Mouse (Mus musculus) layer of hippocampus, postnatal 14 days (tissue): ENCODE measurements around the gene Abhd5. TPM values are rescaled to one million over a fixed set of nuclear protein-coding genes. Genes with fewer than 3 reads are reported as not detected.

Experiments
- DNase-seq, 2 experiments: peaks; one replicate each; pipeline ENCODE4 v3.0.0; 2021 to 2022; ENCODE audit warnings: low spot score in 2 of 2, mixed read lengths in 1 of 2
- total RNA-seq, 2 experiments: library from RNA; stranded (reverse); gene quantifications; 2 replicates each; pipeline ENCODE4 v1.2.3; 2021

Gene Abhd5
- total RNA-seq, 2 experiments from 2014 or later = 24.9 to 28.9 TPM

- no peak for DNase-seq
Observed at GRCm38 (mm10) chr9:122410437-122411175, 59.2 kb downstream of the Abhd5 start.

- DNase-seq = no peak
Observed at GRCm38 (mm10) chr9:122414648-122415047, 63.2 kb downstream of the Abhd5 start.

- DNase-seq = no peak
Observed at GRCm38 (mm10) chr9:122415056-122415775, 63.8 kb downstream of the Abhd5 start.

GRCm38 (mm10) chr9:122416617-122417016 lies 65.2 kb downstream of the Abhd5 start:
- DNase-seq = no peak

GRCm38 (mm10) chr9:122420195-122420756 lies 68.9 kb downstream of the Abhd5 start:
- DNase-seq = no peak

- peak; percentile 74 to 84 for DNase-seq
Observed at GRCm38 (mm10) chr9:122420772-122421764, 69.7 kb downstream of the Abhd5 start.

- DNase-seq = no peak
Observed at GRCm38 (mm10) chr9:122421911-122422310, 70.5 kb downstream of the Abhd5 start.

- peak; percentile 36 to 43 for DNase-seq
Observed at GRCm38 (mm10) chr9:122422706-122423105, 71.3 kb downstream of the Abhd5 start.

GRCm38 (mm10) chr9:122423146-122423545 lies 71.7 kb downstream of the Abhd5 start:
- DNase-seq = no peak

GRCm38 (mm10) chr9:122424941-122425608 lies 73.7 kb downstream of the Abhd5 start:
- DNase-seq = no peak

- no peak for DNase-seq
Observed at GRCm38 (mm10) chr9:122429058-122429649, 77.7 kb downstream of the Abhd5 start.

- no peak for DNase-seq
Observed at GRCm38 (mm10) chr9:122429685-122430084, 78.3 kb downstream of the Abhd5 start.

Other genes starting within 250 kb of the Abhd5 start
- gene Snrk, start 234.3 kb upstream of the Abhd5 start, total RNA-seq = 100 to 1,000 TPM; 110 to 122 TPM
- gene Ano10, start 57.2 kb upstream of the Abhd5 start, total RNA-seq = 10 to 100 TPM; 23.8 to 28.5 TPM